Mouse (Mus musculus) CD4-positive naive resting alpha-beta T cell, adult 76 days (primary cell): Measurements from ENCODE around the gene Cbfa2t3. TPM values are rescaled to one million over a fixed set of nuclear protein-coding genes. Genes with fewer than 3 reads are reported as not detected.

Source experiments
- total RNA-seq: library from RNA; stranded (reverse); gene quantifications from one replicate; pipeline ENCODE4 v1.2.4, GENCODE M21; 2023

Cbfa2t3 gene
- 8.0 TPM for total RNA-seq

DNA sequence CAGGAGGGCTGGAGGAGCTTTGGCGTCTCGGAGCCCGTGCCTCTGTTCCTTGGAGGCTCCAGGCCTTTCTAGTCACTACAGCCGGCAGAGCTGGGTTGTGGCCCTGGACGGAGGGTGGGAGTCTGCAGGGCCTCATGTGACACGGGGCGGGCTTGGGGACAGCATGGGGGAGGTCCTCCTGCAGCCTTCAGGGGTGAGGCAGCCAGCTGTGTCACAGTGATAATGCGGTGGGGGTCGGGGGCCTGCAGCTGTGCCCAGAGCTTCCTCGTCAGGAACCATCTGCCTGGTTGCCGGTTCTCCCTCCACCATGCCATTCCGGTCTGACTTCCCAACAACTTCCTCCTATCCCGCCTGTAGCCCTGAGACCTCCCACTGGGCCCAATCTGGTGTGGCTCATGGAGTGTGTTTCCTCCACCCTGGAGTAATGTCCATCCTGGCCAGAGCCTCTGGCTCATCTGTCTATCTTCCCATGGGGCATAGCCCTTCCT, at the start of gene Cbfa2t3:
Cbfa2t3 (minus strand) TSS at position 105 of the 488 bp plus-strand sequence.

DNA sequence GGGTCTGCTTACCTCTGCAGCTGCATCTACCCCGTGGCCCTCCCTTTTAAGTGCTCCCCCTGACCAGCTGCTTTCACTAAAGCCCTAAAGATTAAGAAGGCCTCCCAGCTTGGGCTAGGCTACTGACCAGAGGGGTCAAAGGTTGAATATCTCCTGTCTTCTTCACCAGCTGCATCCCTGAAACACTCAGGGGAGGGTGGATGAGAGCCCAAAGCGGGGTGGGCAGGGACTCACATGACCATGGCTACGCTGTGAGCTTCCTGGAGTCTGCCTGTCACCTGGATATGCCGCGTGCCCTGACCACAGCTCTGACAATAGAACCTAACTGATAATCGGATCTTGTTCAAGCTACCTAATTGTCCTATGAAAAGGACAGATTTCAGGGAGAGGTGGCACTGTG, 76.2 kb downstream of the Cbfa2t3 start, which contains the start of gene Pabpn1l:
Pabpn1l (minus strand) TSS at position 13 of the 400 bp plus-strand sequence.

GRCm38 (mm10) chr8:122611295-122612133, 87.4 kb downstream of the Cbfa2t3 start, which contains the start of the genes Galns and Trappc2l:
Galns (minus strand) TSS chr8:122611463.
Trappc2l (plus strand) TSS chr8:122611640.

GRCm38 (mm10) chr8:122576648-122577022, 122.3 kb downstream of the Cbfa2t3 start, which contains the start of gene Aprt:
Aprt (minus strand) TSS chr8:122576909.

Other genes starting within 250 kb of the Cbfa2t3 start
- 1.3 TPM for gene Snai3, start 238.4 kb downstream of the Cbfa2t3 start, total RNA-seq
- 67.6 TPM for gene Rnf166, start 223.0 kb downstream of the Cbfa2t3 start, total RNA-seq
- 57.6 TPM for gene Ctu2, start 223.0 kb downstream of the Cbfa2t3 start, total RNA-seq
- gene Piezo1, start 147.8 kb downstream of the Cbfa2t3 start, total RNA-seq, result 48.5 TPM
- gene Cdt1, start 131.1 kb downstream of the Cbfa2t3 start, total RNA-seq, result 75.8 TPM
- gene Aprt, start 122.2 kb downstream of the Cbfa2t3 start, total RNA-seq, result 75.6 TPM
- gene Galns, start 87.6 kb downstream of the Cbfa2t3 start, total RNA-seq, result 7.9 TPM
- 34.8 TPM for gene Trappc2l, start 87.5 kb downstream of the Cbfa2t3 start, total RNA-seq
- gene Pabpn1l, start 76.4 kb downstream of the Cbfa2t3 start, total RNA-seq, result not detected
- 8.6 TPM for gene Acsf3, start 76.4 kb upstream of the Cbfa2t3 start, total RNA-seq
- not detected for gene Cdh15, start 148.9 kb upstream of the Cbfa2t3 start, total RNA-seq